ENCODE assay signal across 9 mouse cellular contexts in the genomic region with DNA sequence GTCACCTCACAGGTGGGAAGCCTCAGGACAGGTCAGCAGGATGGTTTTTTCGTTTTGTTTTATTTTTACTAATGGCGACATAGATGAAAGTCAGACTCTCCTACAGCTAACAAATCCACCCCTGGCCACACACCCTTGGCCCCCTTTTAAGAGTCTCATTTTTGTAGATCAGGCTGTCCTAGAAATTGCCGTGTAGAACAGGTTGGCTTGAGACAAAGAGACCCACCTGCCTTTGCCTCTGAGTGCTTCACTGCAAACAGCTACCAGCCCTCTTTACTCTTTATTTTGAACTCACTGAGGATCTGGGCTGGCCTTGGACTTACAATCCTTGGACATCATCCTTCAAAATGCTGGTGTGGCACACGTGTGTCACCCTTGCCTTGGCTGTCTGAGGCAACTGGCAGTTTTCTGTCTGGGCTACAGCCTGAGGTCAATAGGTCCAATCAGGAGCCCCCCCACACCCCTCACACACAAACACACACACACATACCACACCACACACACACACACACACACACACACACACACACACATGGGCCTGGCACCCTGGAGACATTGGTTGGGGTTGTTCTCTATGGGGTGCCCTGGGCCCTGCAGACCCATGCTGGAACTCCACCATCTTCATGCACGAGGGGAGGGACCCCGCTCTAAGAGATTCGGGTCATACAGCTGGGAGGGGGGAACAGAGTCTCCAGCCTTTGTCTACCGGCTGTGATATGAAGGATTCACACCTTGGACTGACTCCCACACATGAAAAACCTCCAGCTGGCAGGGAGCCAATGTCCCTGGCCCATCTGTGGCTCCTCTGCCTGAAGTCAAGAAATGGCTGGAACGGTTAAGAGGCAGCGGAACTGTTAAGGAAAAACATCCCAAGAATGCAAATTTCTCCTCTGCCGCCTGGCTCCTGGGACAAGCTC. TPM values are rescaled to one million over a fixed set of nuclear protein-coding genes. Genes with fewer than 3 reads are reported as not detected.
DNase-seq lines count a peak whose midpoint lies in the region; ATAC-seq lines count a peak whose summit lies in the region.
"Had no signal": no experiment of that assay in that cellular context is flagged by ENCODE, and none has a peak within 500 bp of the region (broad histone marks: within the 10 kb centered on the region; RNA-seq: fewer than 3 reads in every experiment).

No protein-coding gene starts in this region.

- 49% methylated on average over 11 of the region's 11 CpGs for WGBS in limb, embryonic 12.5 days
- 56% methylated on average over 11 of the region's 11 CpGs for WGBS in limb, embryonic 10.5 days
- 46% methylated on average over 11 of the region's 11 CpGs for WGBS in heart, embryonic 10.5 days

- peaks cover 14% of the 10 kb centered on the region for H3K4me1 ChIP-seq in limb, embryonic 12.5 days (replicated peaks)
- H3K4me1 ChIP-seq in limb, embryonic 10.5 days, result peaks cover 16% of the 10 kb centered on the region
- H3K4me1 ChIP-seq in heart, embryonic 10.5 days, result peaks cover 30% of the 10 kb centered on the region

- H3K27ac ChIP-seq in limb, embryonic 12.5 days, result peak overlapping the region; percentile 32; the same call in 1 of the 2 replicates
- H3K27ac ChIP-seq in limb, embryonic 10.5 days, result no peak overlapping the region
- H3K27ac ChIP-seq in heart, embryonic 10.5 days, result peak overlapping the region; percentile 59

- H3K4me2 ChIP-seq in limb, embryonic 12.5 days, result no peak overlapping the region

- H3K9ac ChIP-seq in limb, embryonic 12.5 days (replicated peaks), result no peak overlapping the region

- H3K36me3 ChIP-seq in limb, embryonic 12.5 days, result no peaks in the 10 kb centered on the region
- H3K36me3 ChIP-seq in limb, embryonic 10.5 days, result no peaks in the 10 kb centered on the region
- H3K36me3 ChIP-seq in heart, embryonic 10.5 days, result no peaks in the 10 kb centered on the region

- DNase-seq in limb, embryonic 10.5 days (ENCODE audit: low spot score), result no peak
- peak; percentile 76 for DNase-seq in adrenal gland, postnatal 25 days
- DNase-seq in heart, embryonic 10.5 days (ENCODE audit: low spot score), result no peak
- DNase-seq in kidney, postnatal 10 days, result peak; percentile 85
- no peak for DNase-seq in spleen, postnatal 36 days (ENCODE audit: low spot score in 2 of 2)
- no peak for DNase-seq in thymus, postnatal 4 days
- DNase-seq in c-Kit-positive CD71-positive TER-119-positive erythroid progenitor cells, embryonic 14.5 days (ENCODE audit: low spot score), result no peak

- 0 out of 2 replicates have a peak, but pooled peaks have one; percentile 39 for ATAC-seq in limb, embryonic 12.5 days (ENCODE audit: insufficient number of reproducible peaks, insufficient read depth, low FRiP score, low TSS enrichment, low read depth)

- H3K27me3 ChIP-seq in limb, embryonic 12.5 days, result no peaks in the 10 kb centered on the region
- H3K27me3 ChIP-seq in limb, embryonic 10.5 days (ENCODE audit: low read depth, poor library complexity, severe bottlenecking), result no peaks in the 10 kb centered on the region
- no peaks in the 10 kb centered on the region for H3K27me3 ChIP-seq in heart, embryonic 10.5 days (ENCODE audit: insufficient read depth, poor library complexity, severe bottlenecking)

- H3K4me3 ChIP-seq in limb, embryonic 12.5 days (replicated peaks), result no peak overlapping the region
- H3K4me3 ChIP-seq in limb, embryonic 10.5 days, result no peak overlapping the region
- no peak overlapping the region for H3K4me3 ChIP-seq in heart, embryonic 10.5 days

- H3K9me3 ChIP-seq in limb, embryonic 12.5 days, result peaks cover 5% of the 10 kb centered on the region; the same call in 1 of the 2 replicates
- H3K9me3 ChIP-seq in limb, embryonic 10.5 days (replicated peaks), result no peaks in the 10 kb centered on the region
- H3K9me3 ChIP-seq in heart, embryonic 10.5 days, result no peaks in the 10 kb centered on the region

RNA-seq across cellular contexts. Expression of a gene that starts 42.4 kb away (rescaled TPM):
- 6.2 and 6.4 TPM in 2 replicates for polyA plus RNA-seq in limb, embryonic 12.5 days (2016; fragmentation: Nextera tagmentation; extraction: Ambion mirVana)
- polyA plus RNA-seq in limb, embryonic 10.5 days (2016; fragmentation: Nextera tagmentation; extraction: Ambion mirVana), result 4.3 and 4.5 TPM in 2 replicates
- 4.5 and 7.8 TPM in 2 replicates for total RNA-seq in adrenal gland, postnatal 25 days (2021)
- 1.5 and 2.1 TPM in 2 replicates for polyA plus RNA-seq in heart, embryonic 10.5 days (2016; fragmentation: Nextera tagmentation; extraction: Ambion mirVana)

RNA-seq across cellular contexts. Expression of a gene that starts 42.5 kb away (rescaled TPM):
- polyA plus RNA-seq in limb, embryonic 12.5 days (2016; fragmentation: Nextera tagmentation; extraction: Ambion mirVana), result 19.4 and 20.6 TPM in 2 replicates
- 4.5 and 9.8 TPM in 2 replicates for polyA plus RNA-seq in limb, embryonic 10.5 days (2016; fragmentation: Nextera tagmentation; extraction: Ambion mirVana)
- 15.3 and 15.4 TPM in 2 replicates for total RNA-seq in adrenal gland, postnatal 25 days (2021)
- polyA plus RNA-seq in heart, embryonic 10.5 days (2016; fragmentation: Nextera tagmentation; extraction: Ambion mirVana), result 17.1 and 20.1 TPM in 2 replicates

RNA-seq across cellular contexts. Expression of a gene that starts 53.1 kb away (rescaled TPM):
- polyA plus RNA-seq in limb, embryonic 12.5 days (2016; fragmentation: Nextera tagmentation; extraction: Ambion mirVana), result 0.33 TPM in 1 of 2 replicates, not detected in the other
- 0.11 and 0.18 TPM in 2 replicates for polyA plus RNA-seq in limb, embryonic 10.5 days (2016; fragmentation: Nextera tagmentation; extraction: Ambion mirVana)
- total RNA-seq in adrenal gland, postnatal 25 days (2021), result 1.9 and 2.9 TPM in 2 replicates
- polyA plus RNA-seq in heart, embryonic 10.5 days (2016; fragmentation: Nextera tagmentation; extraction: Ambion mirVana), result 0.08 and 0.11 TPM in 2 replicates
- total RNA-seq: MEL had no signal

RNA-seq across cellular contexts. Expression of a gene that starts 54.3 kb away (rescaled TPM):
- polyA plus RNA-seq in limb, embryonic 12.5 days (2016; fragmentation: Nextera tagmentation; extraction: Ambion mirVana), result 74.8 and 75.2 TPM in 2 replicates
- polyA plus RNA-seq in limb, embryonic 10.5 days (2016; fragmentation: Nextera tagmentation; extraction: Ambion mirVana), result 85.0 and 85.4 TPM in 2 replicates
- total RNA-seq in adrenal gland, postnatal 25 days (2021), result 14.4 and 15.2 TPM in 2 replicates
- 39.7 and 47.3 TPM in 2 replicates for polyA plus RNA-seq in heart, embryonic 10.5 days (2016; fragmentation: Nextera tagmentation; extraction: Ambion mirVana)

Comparison
In these comparisons a context has a peak if more than half of its experiments do, and no peak if none do; other contexts are left out.
1. DNase-seq: peak in adrenal gland, postnatal 25 days (single experiment) and kidney, postnatal 10 days (single experiment); none in limb, embryonic 10.5 days (single experiment), heart, embryonic 10.5 days (single experiment), spleen, postnatal 36 days (0 of 2), thymus, postnatal 4 days (single experiment) and c-Kit-positive CD71-positive TER-119-positive erythroid progenitor cells, embryonic 14.5 days (single experiment).